Mouse (Mus musculus) myocyte (in vitro differentiated cells): ENCODE data around the gene Auts2.

Experiments
- CEBPB ChIP-seq: IDR thresholded peaks from 2 replicates; pipeline ENCODE4 v1.6.1; 2011; ENCODE audit warnings: mild to moderate bottlenecking, moderate library complexity; ENCODE audit not compliant: poor library complexity, insufficient read depth, severe bottlenecking
- MAX ChIP-seq: IDR thresholded peaks from one replicate; pipeline ENCODE4 v1.6.1; 2011; ENCODE audit warnings: low read depth, mild to moderate bottlenecking, control low read depth
- POLR2A ChIP-seq: IDR thresholded peaks from one replicate; pipeline ENCODE4 v1.6.1; 2011; ENCODE audit warnings: low read depth, mild to moderate bottlenecking, control low read depth, moderate library complexity; ENCODE audit not compliant: insufficient read length
- REST ChIP-seq: IDR thresholded peaks from one replicate; pipeline ENCODE4 v1.6.1; 2011; ENCODE audit warnings: mild to moderate bottlenecking, control low read depth, moderate library complexity; ENCODE audit not compliant: insufficient read depth, insufficient read length

DNA sequence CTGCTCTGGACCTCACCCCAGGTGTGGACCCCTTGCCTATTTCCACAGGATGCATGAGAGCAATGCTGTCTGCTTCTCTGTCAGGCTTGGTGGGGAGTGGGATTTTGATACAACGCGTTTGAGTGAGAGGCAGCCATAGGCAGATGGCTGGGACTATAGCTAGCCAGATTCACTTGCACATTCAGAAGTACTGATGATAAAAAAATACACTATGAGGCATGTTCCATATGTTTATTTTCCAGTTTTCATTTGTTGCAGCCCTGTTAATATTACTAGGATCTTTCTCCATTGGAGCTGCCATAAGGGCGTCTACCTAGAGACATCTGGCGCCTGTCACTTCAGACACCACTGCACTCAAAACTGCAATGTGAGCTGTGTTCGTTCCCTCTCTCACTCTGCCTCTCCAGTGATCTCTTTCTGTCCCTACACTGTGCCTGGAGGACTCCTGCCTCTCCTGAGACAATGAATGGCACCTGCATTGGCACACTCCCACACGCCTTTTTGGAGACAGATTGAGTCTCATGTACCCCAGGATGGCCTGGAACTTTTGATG, 840.2 kb downstream of the Auts2 start:
- TF ChIP-seq MAX (no peak), REST (no peak), CEBPB (no peak), POLR2A (no peak)
